In genomic region chr14:68356396-68356795, GRCm38 (mm10) we compare ENCODE assay signal across 24 mouse cellular contexts.
DNase-seq lines count a peak whose midpoint lies in the region; ATAC-seq and TF ChIP-seq lines count a peak whose summit lies in the region.
"Had no signal": no experiment of that assay in that cellular context is flagged by ENCODE, and none has a peak within 500 bp of the region (broad histone marks: within the 10 kb centered on the region; RNA-seq: fewer than 3 reads in every experiment).

No protein-coding gene starts in this region.

- H3K36me3 ChIP-seq in forebrain, embryonic 11.5 days (ENCODE audit: control insufficient read depth, insufficient read depth, low read length) = no peaks in the 10 kb centered on the region
- no peaks in the 10 kb centered on the region for H3K36me3 ChIP-seq in forebrain, postnatal 0 days (ENCODE audit: insufficient read depth)
- no peaks in the 10 kb centered on the region for H3K36me3 ChIP-seq in neural tube, embryonic 11.5 days (ENCODE audit: control insufficient read depth, insufficient read depth, low read length)
- H3K36me3 ChIP-seq in hindbrain, embryonic 13.5 days = no peaks in the 10 kb centered on the region
- H3K36me3 ChIP-seq: embryonic facial prominence, embryonic 15.5 days; liver, embryonic 13.5 days had no signal

- no peaks in the 10 kb centered on the region for H3K4me1 ChIP-seq in forebrain, embryonic 11.5 days (replicated peaks; ENCODE audit: control insufficient read depth, insufficient read depth, low read length)
- no peaks in the 10 kb centered on the region for H3K4me1 ChIP-seq in forebrain, postnatal 0 days (ENCODE audit: insufficient read depth)
- H3K4me1 ChIP-seq in neural tube, embryonic 11.5 days (ENCODE audit: control insufficient read depth, insufficient read depth, low read length) = no peaks in the 10 kb centered on the region
- peaks cover 20% of the 10 kb centered on the region for H3K4me1 ChIP-seq in hindbrain, embryonic 13.5 days (replicated peaks)
- H3K4me1 ChIP-seq: embryonic facial prominence, embryonic 15.5 days; liver, embryonic 13.5 days; megakaryocyte, embryonic 14.5 days had no signal

- DNase-seq in forebrain, embryonic 11.5 days (ENCODE audit: low spot score) = no peak
- DNase-seq in forebrain, postnatal 0 days = no peak
- no peak for DNase-seq in neural tube, embryonic 11.5 days (ENCODE audit: low spot score)
- DNase-seq in neural tube, embryonic 10.5 days (ENCODE audit: extremely low spot score, low spot score) = no peak
- DNase-seq in urinary bladder, adult 2 months (ENCODE audit: low spot score) = no peak
- no peak for DNase-seq in left cerebral cortex, postnatal 10 days (ENCODE audit: extremely low spot score in 1 of 2, low spot score in 2 of 2)
- DNase-seq in embryo, embryonic 9.5 days (ENCODE audit: extremely low spot score) = no peak
- DNase-seq: adrenal gland, postnatal 25 days; cerebellum, adult 9-10 months; gastrocnemius, postnatal 14 days; heart, adult 11 months; kidney, adult 9 months; kidney, postnatal 14 days; layer of hippocampus, postnatal 36 days; liver, embryonic 13.5 days; lung, embryonic 14.5 days; lung, postnatal 36 days; thymus, adult 18-20 months; thymus, postnatal 36 days had no signal

- no peak for TF ChIP-seq CTCF in forebrain, postnatal 0 days (IDR thresholded peaks at IDR 0.05; ENCODE audit: low read depth)

- H3K9ac ChIP-seq in forebrain, embryonic 11.5 days (ENCODE audit: low read length) = no peak overlapping the region
- H3K9ac ChIP-seq in forebrain, postnatal 0 days = no peak overlapping the region
- no peak overlapping the region for H3K9ac ChIP-seq in neural tube, embryonic 11.5 days (ENCODE audit: low read length)
- no peak overlapping the region for H3K9ac ChIP-seq in hindbrain, embryonic 13.5 days
- H3K9ac ChIP-seq: embryonic facial prominence, embryonic 15.5 days; liver, embryonic 13.5 days; lung, embryonic 14.5 days had no signal

- no peaks in the 10 kb centered on the region for H3K9me3 ChIP-seq in forebrain, embryonic 11.5 days (ENCODE audit: control insufficient read depth, low read length)
- H3K9me3 ChIP-seq in forebrain, postnatal 0 days (ENCODE audit: low read length) = no peaks in the 10 kb centered on the region
- no peaks in the 10 kb centered on the region for H3K9me3 ChIP-seq in neural tube, embryonic 11.5 days (ENCODE audit: control insufficient read depth, low read length)
- H3K9me3 ChIP-seq in hindbrain, embryonic 13.5 days = no peaks in the 10 kb centered on the region
- H3K9me3 ChIP-seq: embryonic facial prominence, embryonic 15.5 days; liver, embryonic 13.5 days had no signal

- no peak overlapping the region for H3K27ac ChIP-seq in forebrain, embryonic 11.5 days (ENCODE audit: low read depth, low read length)
- no peak overlapping the region for H3K27ac ChIP-seq in forebrain, postnatal 0 days (ENCODE audit: low read depth, low read length)
- H3K27ac ChIP-seq in neural tube, embryonic 11.5 days (ENCODE audit: low read depth, low read length) = peak overlapping the region; percentile 60
- peak overlapping the region; percentile 49 for H3K27ac ChIP-seq in hindbrain, embryonic 13.5 days
- H3K27ac ChIP-seq: embryonic facial prominence, embryonic 15.5 days; liver, embryonic 13.5 days had no signal

- no peaks in the 10 kb centered on the region for H3K27me3 ChIP-seq in forebrain, embryonic 11.5 days (ENCODE audit: control insufficient read depth, insufficient read depth, low read length)
- H3K27me3 ChIP-seq in forebrain, postnatal 0 days (ENCODE audit: insufficient read depth, low read length) = no peaks in the 10 kb centered on the region
- H3K27me3 ChIP-seq in neural tube, embryonic 11.5 days (ENCODE audit: control insufficient read depth, insufficient read depth, low read length) = no peaks in the 10 kb centered on the region
- no peaks in the 10 kb centered on the region for H3K27me3 ChIP-seq in hindbrain, embryonic 13.5 days
- H3K27me3 ChIP-seq: liver, embryonic 13.5 days; megakaryocyte, embryonic 14.5 days had no signal

- 0 out of 2 replicates have a peak, but pooled peaks have one; percentile 8 for ATAC-seq in forebrain, embryonic 11.5 days (replicated peaks; ENCODE audit: low FRiP score)
- no peak for ATAC-seq in forebrain, postnatal 0 days
- ATAC-seq in neural tube, embryonic 11.5 days (ENCODE audit: insufficient read depth, low FRiP score, low TSS enrichment) = no peak
- ATAC-seq in hindbrain, embryonic 13.5 days (ENCODE audit: low FRiP score) = no peak
- ATAC-seq: intestine, embryonic 16.5 days had no signal

- H3K4me3 ChIP-seq in forebrain, embryonic 11.5 days (ENCODE audit: low read depth, low read length) = no peak overlapping the region
- no peak overlapping the region for H3K4me3 ChIP-seq in forebrain, postnatal 0 days (ENCODE audit: low read depth, low read length)
- no peak overlapping the region for H3K4me3 ChIP-seq in neural tube, embryonic 11.5 days (ENCODE audit: low read depth, low read length)
- no peak overlapping the region for H3K4me3 ChIP-seq in hindbrain, embryonic 13.5 days
- H3K4me3 ChIP-seq: embryonic facial prominence, embryonic 15.5 days; liver, embryonic 13.5 days; megakaryocyte, embryonic 14.5 days had no signal

- H3K4me2 ChIP-seq in forebrain, embryonic 11.5 days (ENCODE audit: low read depth, low read length, severe bottlenecking) = no peak overlapping the region
- H3K4me2 ChIP-seq in forebrain, postnatal 0 days (ENCODE audit: low read depth) = no peak overlapping the region
- H3K4me2 ChIP-seq in neural tube, embryonic 11.5 days (ENCODE audit: low read depth) = no peak overlapping the region
- no peak overlapping the region for H3K4me2 ChIP-seq in hindbrain, embryonic 13.5 days
- H3K4me2 ChIP-seq: embryonic facial prominence, embryonic 15.5 days; heart, embryonic 11.5 days; liver, embryonic 13.5 days; lung, embryonic 14.5 days had no signal

- WGBS in forebrain, embryonic 11.5 days = 86% methylated on average over 7 of the region's 7 CpGs
- WGBS in forebrain, postnatal 0 days = 55% methylated on average over 7 of the region's 7 CpGs
- 85% methylated on average over 7 of the region's 7 CpGs for WGBS in neural tube, embryonic 11.5 days
- WGBS in hindbrain, embryonic 13.5 days = 74% methylated on average over 7 of the region's 7 CpGs

- intact Hi-C loops in left cerebral cortex, postnatal 10 days (cut with DNase I) = no loop called here

Comparison
In these comparisons a context has a peak if more than half of its experiments do, and no peak if none do; other contexts are left out.
1. H3K27ac ChIP-seq: peak in neural tube, embryonic 11.5 days (single experiment) and hindbrain, embryonic 13.5 days (single experiment); none in forebrain, embryonic 11.5 days (single experiment) and forebrain, postnatal 0 days (single experiment).